Mouse (Mus musculus) stomach, postnatal 0 days (tissue): ENCODE data around the gene Golga2. TPM values are rescaled to one million over a fixed set of nuclear protein-coding genes. Genes with fewer than 3 reads are reported as not detected.

Experiments
- ATAC-seq: fragments of 200-750 bp; cut with Nextera tagmentation; 2 replicates; pipeline ENCODE4 v1.8.0; 2017; ENCODE audit not compliant: low FRiP score, low TSS enrichment
- DNase-seq: peaks from one replicate; pipeline ENCODE4 v3.0.0-alpha.2; 2016; ENCODE audit warnings: low spot score
- H3K27ac ChIP-seq: fragments of 300-500 bp; sonication (generic); replicated peaks from 2 replicates; pipeline ENCODE4 v1.5.1; 2014; ENCODE audit warnings: mild to moderate bottlenecking, control low read depth
- H3K27me3 ChIP-seq: fragments of 300-500 bp; sonication (generic); 2 replicates; pipeline ENCODE4 v1.6.1; 2014; ENCODE audit warnings: low read length; ENCODE audit not compliant: control insufficient read depth, insufficient read depth
- H3K36me3 ChIP-seq: fragments of 300-500 bp; sonication (generic); 2 replicates; pipeline ENCODE4 v1.6.1; 2014; ENCODE audit warnings: low read length, mixed read lengths; ENCODE audit not compliant: control insufficient read depth, insufficient read depth
- H3K4me1 ChIP-seq: fragments of 300-500 bp; sonication (generic); replicated peaks from 2 replicates; pipeline ENCODE4 v1.6.1; 2014; ENCODE audit warnings: antibody characterized with exemption; ENCODE audit not compliant: control insufficient read depth, insufficient read depth
- H3K4me2 ChIP-seq: fragments of 300-500 bp; sonication (generic); replicated peaks from 2 replicates; pipeline ENCODE4 v1.6.1; 2014; ENCODE audit warnings: low read depth, mild to moderate bottlenecking, control low read depth, moderate library complexity
- H3K4me3 ChIP-seq: fragments of 300-500 bp; sonication (generic); 2 replicates; pipeline ENCODE4 v1.5.1; 2014; ENCODE audit warnings: low read depth, low read length, control low read depth
- H3K9ac ChIP-seq: fragments of 300-500 bp; sonication (generic); 2 replicates; pipeline ENCODE4 v1.6.1; 2014; ENCODE audit warnings: mild to moderate bottlenecking, low read length, control low read depth, mixed read lengths
- H3K9me3 ChIP-seq: fragments of 300-500 bp; sonication (generic); 2 replicates; pipeline ENCODE4 v1.6.1; 2016; ENCODE audit warnings: low read length; ENCODE audit not compliant: control insufficient read depth
- CTCF ChIP-seq: IDR thresholded peaks from 2 replicates; pipeline ENCODE4 v1.5.1; 2016; ENCODE audit warnings: antibody characterized with exemption, low read depth, mild to moderate bottlenecking, moderate library complexity
- EP300 ChIP-seq: optimal IDR thresholded peaks from 2 replicates; pipeline ENCODE3; 2016; ENCODE audit warnings: antibody characterized with exemption
- WGBS: fragments of 180-500 bp; shearing (Covaris S2); extraction: QIAGEN DNeasy Blood & Tissue Kit; methylation state at CpG from one replicate; pipeline ENCODE4 v1.1.7; 2014; 5-methylcytosine and 5-hydroxymethylcytosine counted together
- polyA plus RNA-seq: library from polyadenylated mRNA; unstranded; fragments of >200 nt; fragmentation: Nextera tagmentation; extraction: Ambion mirVana; gene quantifications from 2 replicates; pipeline ENCODE4 v1.2.1, GENCODE M21; 2015

Gene Golga2
- polyA plus RNA-seq, 1 experiment from 2014 or later: 18.1 TPM

- no peak overlapping the region for H3K27ac ChIP-seq
- ATAC-seq (no peak), DNase-seq (no peak)
- no peak overlapping the region for H3K4me2 ChIP-seq
- H3K4me1 ChIP-seq: no peaks in the 10 kb centered on the region
- no peak overlapping the region for H3K9ac ChIP-seq
- H3K36me3 ChIP-seq: peaks cover 16% of the 10 kb centered on the region
- TF ChIP-seq CTCF (no peak), EP300 (no peak)
- H3K9me3 ChIP-seq: no peaks in the 10 kb centered on the region
- H3K27me3 ChIP-seq: no peaks in the 10 kb centered on the region
- WGBS: 70% methylated on average over 10 of the region's 10 CpGs
- no peak overlapping the region for H3K4me3 ChIP-seq
These were observed 38.5 kb upstream of the Golga2 start for GRCm38 (mm10) chr2:32248377-32249361.

- H3K27ac ChIP-seq: no peak overlapping the region
- no peak overlapping the region for H3K9ac ChIP-seq
- no peaks in the 10 kb centered on the region for H3K27me3 ChIP-seq
- TF ChIP-seq CTCF (no peak), EP300 (no peak)
- peaks cover 24% of the 10 kb centered on the region for H3K36me3 ChIP-seq
- WGBS: 51% methylated on average over 12 of the region's 12 CpGs
- H3K4me2 ChIP-seq: no peak overlapping the region
- H3K9me3 ChIP-seq: no peaks in the 10 kb centered on the region
- DNase-seq (no peak), ATAC-seq (no peak)
- H3K4me3 ChIP-seq: no peak overlapping the region
- H3K4me1 ChIP-seq: no peaks in the 10 kb centered on the region
These were observed 35.2 kb upstream of the Golga2 start for GRCm38 (mm10) chr2:32251791-32252527.

- no peaks in the 10 kb centered on the region for H3K4me1 ChIP-seq
These were observed 34.5 kb upstream of the Golga2 start for GRCm38 (mm10) chr2:32252658-32253057.

GRCm38 (mm10) chr2:32253352-32253751 lies 33.8 kb upstream of the Golga2 start:
- no peaks in the 10 kb centered on the region for H3K27me3 ChIP-seq
- 0 out of 2 replicates have a peak, but pooled peaks have one; percentile 16 for ATAC-seq
- peaks cover 27% of the 10 kb centered on the region for H3K36me3 ChIP-seq
- TF ChIP-seq CTCF: no peak
- TF ChIP-seq EP300: no peak
- DNase-seq: no peak
- no peak overlapping the region for H3K9ac ChIP-seq
- H3K9me3 ChIP-seq: no peaks in the 10 kb centered on the region
- H3K4me2 ChIP-seq: no peak overlapping the region
- H3K4me1 ChIP-seq: no peaks in the 10 kb centered on the region
- no peak overlapping the region for H3K27ac ChIP-seq
- no peak overlapping the region for H3K4me3 ChIP-seq
- WGBS: 65% methylated on average over 1 of the region's 1 CpGs

More at GRCm38 (mm10) chr2:32252658-32253057, 34.5 kb upstream of the Golga2 start:
- TF ChIP-seq EP300: no peak
- TF ChIP-seq CTCF: no peak
- no peak overlapping the region for H3K9ac ChIP-seq
- DNase-seq: no peak
- H3K9me3 ChIP-seq: no peaks in the 10 kb centered on the region
- WGBS: 74% methylated on average over 5 of the region's 5 CpGs
- H3K36me3 ChIP-seq: peaks cover 26% of the 10 kb centered on the region
- no peaks in the 10 kb centered on the region for H3K27me3 ChIP-seq
- ATAC-seq: no peak
- H3K4me2 ChIP-seq: no peak overlapping the region
- H3K27ac ChIP-seq: no peak overlapping the region
- H3K4me3 ChIP-seq: no peak overlapping the region

GRCm38 (mm10) chr2:32254563-32254962 lies 32.6 kb upstream of the Golga2 start:
- DNase-seq (no peak), ATAC-seq (no peak)
- Histone ChIP-seq H3K4me3 (no peak overlapping the region), H3K36me3 (peaks cover 27% of the 10 kb centered on the region), H3K9ac (no peak overlapping the region), H3K27ac (no peak overlapping the region), H3K4me2 (no peak overlapping the region), H3K27me3 (no peaks in the 10 kb centered on the region), H3K4me1 (no peaks in the 10 kb centered on the region), H3K9me3 (no peaks in the 10 kb centered on the region)
- WGBS: 71% methylated on average over 5 of the region's 5 CpGs
- TF ChIP-seq CTCF (no peak), EP300 (no peak)

GRCm38 (mm10) chr2:32256273-32256672 lies 30.9 kb upstream of the Golga2 start:
- no peak overlapping the region for H3K9ac ChIP-seq
- no peaks in the 10 kb centered on the region for H3K9me3 ChIP-seq
- no peak overlapping the region for H3K27ac ChIP-seq
- no peaks in the 10 kb centered on the region for H3K27me3 ChIP-seq
- DNase-seq (peak; percentile 36), ATAC-seq (no peak)
- 0 out of 2 replicates have a peak, but pooled peaks cover 2% of the 10 kb centered on the region for H3K4me1 ChIP-seq
- TF ChIP-seq EP300: no peak
- no peak for TF ChIP-seq CTCF
- H3K36me3 ChIP-seq: peaks cover 27% of the 10 kb centered on the region
- no peak overlapping the region for H3K4me2 ChIP-seq
- 75% methylated on average over 11 of the region's 11 CpGs for WGBS
- no peak overlapping the region for H3K4me3 ChIP-seq
